Mouse (Mus musculus) ES-Bruce4 (cell line): ENCODE data around the gene BC005561.
"Not testable (repeated sequence)": the region's sequence is repeated elsewhere in the genome, so short reads cannot be mapped to it uniquely, and the experiment has no call there.

Experiments
- CTCF ChIP-seq: IDR thresholded peaks from one replicate; pipeline ENCODE4 v1.8.1; 2011; ENCODE audit warnings: low read depth, low read length
- EP300 ChIP-seq: IDR thresholded peaks from 2 replicates; pipeline ENCODE4 v1.6.1; 2011; ENCODE audit warnings: low read depth, low read length; ENCODE audit not compliant: insufficient read depth
- POLR2A ChIP-seq: IDR thresholded peaks from one replicate; pipeline ENCODE4 v1.8.1; 2011; ENCODE audit warnings: low read length; ENCODE audit not compliant: insufficient read depth

DNA sequence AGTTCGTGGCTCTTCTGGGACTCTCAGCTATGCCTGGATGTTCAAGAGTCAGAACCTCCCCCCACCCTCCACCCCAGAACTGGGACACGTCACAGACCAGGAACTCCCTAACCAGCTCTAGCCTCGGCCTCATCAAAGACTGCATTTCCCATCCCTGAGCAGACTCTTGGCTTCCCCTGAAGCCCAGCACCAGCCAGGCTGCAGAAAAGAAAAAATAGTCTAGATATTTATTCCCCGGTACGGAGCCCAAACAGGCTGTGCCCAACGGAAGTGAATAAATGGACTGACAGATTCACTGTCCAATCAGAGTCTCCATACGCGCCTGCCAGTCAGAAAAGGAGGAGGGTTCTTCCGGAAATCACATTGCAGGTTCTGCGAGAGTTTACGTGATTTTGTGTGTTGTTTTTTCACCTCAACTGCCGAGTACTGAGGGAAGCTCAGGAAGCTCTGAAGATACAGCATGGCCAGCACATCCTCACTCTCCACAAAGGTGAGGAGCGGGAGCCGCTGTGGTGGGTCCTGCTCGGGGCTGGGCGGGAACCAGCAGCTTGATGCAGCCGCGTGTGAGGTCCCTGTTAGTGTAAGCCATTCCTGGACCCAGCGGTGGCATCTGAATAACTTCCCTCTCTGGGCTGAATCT is 63.2 kb downstream of the BC005561 start:
- TF ChIP-seq CTCF, EP300, POLR2A: not testable (repeated sequence)
